Mouse (Mus musculus) left cerebral cortex, postnatal 36 days (tissue): ENCODE measurements around the gene Tdrd1. TPM values are rescaled to one million over a fixed set of nuclear protein-coding genes. Genes with fewer than 3 reads are reported as not detected.

Experiments used
- DNase-seq, 2 experiments: peaks; one replicate each; pipeline ENCODE4 v3.0.0; 2021 to 2022; ENCODE audit warnings: low spot score in 2 of 2, mixed read lengths in 1 of 2
- intact Hi-C: fragments of 180-260 bp; cut with DNase I; formaldehyde crosslinking; loops from one replicate; pipeline ENCODE4 v1.15.1; 2025
- total RNA-seq, 2 experiments: library from RNA; stranded (reverse); gene quantifications; 2 replicates each; pipeline ENCODE4 v1.2.3; 2021

The Tdrd1 gene
- total RNA-seq, 2 experiments from 2014 or later = 0.59 to 0.75 TPM

- intact Hi-C loops = no loop called here
- no peak for DNase-seq
These were observed 78.1 kb downstream of the Tdrd1 start for GRCm38 (mm10) chr19:56904095-56904494.

GRCm38 (mm10) chr19:56905395-56905794 is 79.4 kb downstream of the Tdrd1 start:
- intact Hi-C loops = no loop called here
- DNase-seq = no peak

- intact Hi-C loops = no loop called here
- DNase-seq = no peak
These were observed 81.8 kb downstream of the Tdrd1 start for GRCm38 (mm10) chr19:56907850-56908249.

GRCm38 (mm10) chr19:56908472-56909270 is 82.7 kb downstream of the Tdrd1 start:
- intact Hi-C loops = no loop called here
- peak in 1 of 2 experiments; percentile 19 for DNase-seq

GRCm38 (mm10) chr19:56910561-56910960 is 84.6 kb downstream of the Tdrd1 start:
- no peak for DNase-seq
- intact Hi-C loops = no loop called here

GRCm38 (mm10) chr19:56913761-56914160 is 87.8 kb downstream of the Tdrd1 start:
- intact Hi-C loops = no loop called here
- no peak for DNase-seq

- intact Hi-C loops = no loop called here
- DNase-seq = no peak
These were observed 88.6 kb downstream of the Tdrd1 start for GRCm38 (mm10) chr19:56914658-56915057.

- intact Hi-C loops = no loop called here
- DNase-seq = no peak
These were observed 89.1 kb downstream of the Tdrd1 start for GRCm38 (mm10) chr19:56915084-56915483.

Other genes starting within 250 kb of the Tdrd1 start
- 10 to 100 TPM; 43.2 to 50.9 TPM for gene Adrb1, start 104.0 kb upstream of the Tdrd1 start, total RNA-seq
- 10 to 100 TPM; 48.3 to 56.6 TPM for gene Ccdc186, start 4.0 kb upstream of the Tdrd1 start, total RNA-seq
- not detected for gene Vwa2, start 48.0 kb downstream of the Tdrd1 start, total RNA-seq
- gene Afap1l2, start 182.0 kb downstream of the Tdrd1 start, total RNA-seq = 10 to 100 TPM in 1 of 2 experiments, 1 to 10 TPM in 1; 6.7 to 10.2 TPM